Mouse (Mus musculus) forebrain, embryonic 14.5 days (tissue): ENCODE measurements around the gene Farsa. TPM values are rescaled to one million over a fixed set of nuclear protein-coding genes. Genes with fewer than 3 reads are reported as not detected.

Experiments used
- microRNA-seq: library from miRNA; unstranded; fragments of <30 nt; microRNA quantifications from one replicate; pipeline ENCODE4, GENCODE M21; 2016
- polyA plus RNA-seq: library from polyadenylated mRNA; unstranded; fragments of >200 nt; fragmentation: Nextera tagmentation; extraction: Ambion mirVana; gene quantifications from 2 replicates; pipeline ENCODE4 v1.2.1, GENCODE M21; 2014

Farsa gene
- polyA plus RNA-seq, 1 experiment from 2014 or later, result 92.3 TPM

Small RNA genes within 50 kb of the gene (microRNA-seq; reads per million reads assigned to microRNA genes)
- 3.3 reads per million, percentile 18 among the genes with 10 or more reads in this experiment for gene Mir7069

Other genes starting within 250 kb of the Farsa start
- gene Ier2, start 194.1 kb upstream of the Farsa start, polyA plus RNA-seq, result 26.5 and 29.3 TPM in 2 replicates
- 47.8 and 52.3 TPM in 2 replicates for gene Trmt1, start 170.7 kb upstream of the Farsa start, polyA plus RNA-seq
- gene Nacc1, start 169.1 kb upstream of the Farsa start, polyA plus RNA-seq, result 17.0 and 17.6 TPM in 2 replicates
- 2.9 and 3.8 TPM in 2 replicates for gene Lyl1, start 155.5 kb upstream of the Farsa start, polyA plus RNA-seq
- gene G430095P16Rik, start 134.0 kb upstream of the Farsa start, polyA plus RNA-seq, result 1.5 and 1.7 TPM in 2 replicates
- gene Nfix, start 56.6 kb upstream of the Farsa start, polyA plus RNA-seq, result 237 and 318 TPM in 2 replicates
- gene Dand5, start 34.2 kb upstream of the Farsa start, polyA plus RNA-seq, result 8.6 and 9.4 TPM in 2 replicates
- 35.2 and 41.3 TPM in 2 replicates for gene Gadd45gip1, start 25.5 kb upstream of the Farsa start, polyA plus RNA-seq
- 87.3 and 88.1 TPM in 2 replicates for gene Rad23a, start 16.3 kb upstream of the Farsa start, polyA plus RNA-seq
- 514 and 606 TPM in 2 replicates for gene Calr, start 10.1 kb upstream of the Farsa start, polyA plus RNA-seq
- 58.0 and 71.5 TPM in 2 replicates for gene Syce2, start 15.1 kb downstream of the Farsa start, polyA plus RNA-seq
- gene Gcdh, start 36.9 kb downstream of the Farsa start, polyA plus RNA-seq, result 27.1 and 30.0 TPM in 2 replicates
- 0.74 and 0.99 TPM in 2 replicates for gene Klf1, start 44.9 kb downstream of the Farsa start, polyA plus RNA-seq
- gene Dnase2a, start 51.6 kb downstream of the Farsa start, polyA plus RNA-seq, result 4.8 and 5.5 TPM in 2 replicates
- 24.5 and 40.2 TPM in 2 replicates for gene Mast1, start 80.4 kb downstream of the Farsa start, polyA plus RNA-seq
- gene Rtbdn, start 90.0 kb downstream of the Farsa start, polyA plus RNA-seq, result 0.47 and 0.73 TPM in 2 replicates
- gene Gm49661, start 112.4 kb downstream of the Farsa start, polyA plus RNA-seq, result not detected in 2 replicates
- gene Prdx2, start 112.6 kb downstream of the Farsa start, polyA plus RNA-seq, result 1,735 and 2,101 TPM in 2 replicates
- 93.3 and 111 TPM in 2 replicates for gene Rnaseh2a, start 112.8 kb downstream of the Farsa start, polyA plus RNA-seq
- 5.0 and 6.5 TPM in 2 replicates for gene Junb, start 121.7 kb downstream of the Farsa start, polyA plus RNA-seq
- 13.0 and 20.3 TPM in 2 replicates for gene Hook2, start 133.6 kb downstream of the Farsa start, polyA plus RNA-seq
- gene Best2, start 157.5 kb downstream of the Farsa start, polyA plus RNA-seq, result not detected in 2 replicates
- 166 and 178 TPM in 2 replicates for gene Asna1, start 168.3 kb downstream of the Farsa start, polyA plus RNA-seq
- gene Trir, start 169.8 kb downstream of the Farsa start, polyA plus RNA-seq, result 166 and 169 TPM in 2 replicates
- 27.8 and 36.8 TPM in 2 replicates for gene Tnpo2, start 179.9 kb downstream of the Farsa start, polyA plus RNA-seq
- gene Fbxw9, start 203.1 kb downstream of the Farsa start, polyA plus RNA-seq, result 46.5 and 56.2 TPM in 2 replicates
- 0.88 TPM in 1 of 2 replicates, not detected in the other for gene Gm5741, start 211.0 kb downstream of the Farsa start, polyA plus RNA-seq
- gene Dhps, start 214.8 kb downstream of the Farsa start, polyA plus RNA-seq, result 83.4 and 85.3 TPM in 2 replicates
- 147 and 170 TPM in 2 replicates for gene Wdr83os, start 223.8 kb downstream of the Farsa start, polyA plus RNA-seq
- 49.7 and 50.1 TPM in 2 replicates for gene Wdr83, start 224.3 kb downstream of the Farsa start, polyA plus RNA-seq
- gene Man2b1, start 226.3 kb downstream of the Farsa start, polyA plus RNA-seq, result 10.8 and 14.5 TPM in 2 replicates